Mouse (Mus musculus) liver, embryonic 14.5 days (tissue): ENCODE results near the gene Clk1.

Experiments used
- CTCF ChIP-seq: IDR thresholded peaks from 2 replicates; pipeline ENCODE4 v1.5.1; 2016; ENCODE audit warnings: antibody characterized with exemption, low read depth, control low read depth
- EP300 ChIP-seq: IDR thresholded peaks from 2 replicates; pipeline ENCODE4 v1.6.1; 2016; ENCODE audit warnings: antibody characterized with exemption, low read depth

GRCm38 (mm10) chr1:58458175-58458574 is 34.3 kb upstream of the Clk1 start:
- TF ChIP-seq CTCF: no peak
- TF ChIP-seq EP300: no peak
